Mouse (Mus musculus) skeletal muscle tissue, postnatal 0 days (tissue): ENCODE measurements around the gene Kcmf1. TPM values are rescaled to one million over a fixed set of nuclear protein-coding genes. Genes with fewer than 3 reads are reported as not detected.

Experiments
- polyA plus RNA-seq: library from polyadenylated mRNA; unstranded; fragments of >200 nt; fragmentation: Nextera tagmentation; extraction: Ambion mirVana; gene quantifications from 2 replicates; pipeline ENCODE4 v1.2.1, GENCODE M21; 2015

Kcmf1 gene
- polyA plus RNA-seq = 50.5 and 50.6 TPM in 2 replicates

DNA sequence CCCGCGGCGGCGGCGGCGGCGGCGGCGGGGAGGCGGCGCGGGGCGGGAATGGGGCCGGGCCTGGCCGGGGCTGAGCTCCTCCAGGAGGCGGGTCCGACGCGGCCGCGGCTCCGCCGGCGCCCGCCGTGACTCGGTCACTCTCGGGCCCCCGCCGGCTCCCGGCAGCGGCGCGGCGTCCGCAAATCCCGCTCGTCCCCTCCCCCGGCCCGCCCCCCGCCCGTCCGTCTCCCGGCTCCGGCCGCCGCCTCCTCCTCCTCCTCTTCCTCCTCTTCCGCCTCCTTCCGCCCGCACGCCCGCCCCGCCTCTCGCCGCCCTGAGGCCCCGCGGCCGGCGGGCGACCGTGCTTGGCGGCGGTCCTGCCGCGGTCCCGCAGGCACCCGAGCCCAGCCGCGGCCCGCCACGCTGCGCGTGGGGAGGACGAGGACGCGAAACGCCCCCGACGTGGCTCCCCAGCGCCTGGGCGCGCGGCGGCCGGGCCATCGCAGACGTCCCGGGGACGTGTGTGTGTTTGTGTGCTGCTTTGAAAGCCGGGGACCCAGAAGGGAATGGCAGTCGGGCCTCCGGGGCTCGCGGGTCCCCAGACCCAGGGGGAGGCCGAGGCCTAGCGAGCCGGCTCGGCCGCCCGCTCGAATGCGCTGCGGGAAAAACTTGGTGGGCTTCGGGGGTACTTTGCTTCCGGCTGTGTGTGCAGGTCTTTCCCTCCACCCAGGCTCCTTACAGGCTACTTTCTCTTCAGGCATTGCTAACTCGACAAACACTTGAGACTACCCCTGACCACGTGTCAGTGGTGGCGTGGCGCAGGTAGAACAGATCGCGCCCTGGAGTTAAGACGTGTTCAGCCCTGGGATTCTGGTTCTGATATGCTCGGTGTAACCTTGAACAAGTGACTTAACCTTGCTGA lies at the start of gene Kcmf1:
Gene Kcmf1 (minus strand): TSS at position 199 of the 901 bp plus-strand sequence.

Other genes with a start within 250 kb of the Kcmf1 start
- 14.8 and 16.4 TPM in 2 replicates for gene Tcf7l1, start 110.7 kb downstream of the Kcmf1 start, polyA plus RNA-seq
- 1,124 and 1,683 TPM in 2 replicates for gene Tmsb10, start 58.8 kb upstream of the Kcmf1 start, polyA plus RNA-seq